Mouse (Mus musculus) stomach, postnatal 0 days (tissue): ENCODE measurements around the gene Mrpl33.

Source experiments
- CTCF ChIP-seq: IDR thresholded peaks from 2 replicates; pipeline ENCODE4 v1.5.1; 2016; ENCODE audit warnings: antibody characterized with exemption, low read depth, mild to moderate bottlenecking, moderate library complexity
- EP300 ChIP-seq: optimal IDR thresholded peaks from 2 replicates; pipeline ENCODE3; 2016; ENCODE audit warnings: antibody characterized with exemption

DNA sequence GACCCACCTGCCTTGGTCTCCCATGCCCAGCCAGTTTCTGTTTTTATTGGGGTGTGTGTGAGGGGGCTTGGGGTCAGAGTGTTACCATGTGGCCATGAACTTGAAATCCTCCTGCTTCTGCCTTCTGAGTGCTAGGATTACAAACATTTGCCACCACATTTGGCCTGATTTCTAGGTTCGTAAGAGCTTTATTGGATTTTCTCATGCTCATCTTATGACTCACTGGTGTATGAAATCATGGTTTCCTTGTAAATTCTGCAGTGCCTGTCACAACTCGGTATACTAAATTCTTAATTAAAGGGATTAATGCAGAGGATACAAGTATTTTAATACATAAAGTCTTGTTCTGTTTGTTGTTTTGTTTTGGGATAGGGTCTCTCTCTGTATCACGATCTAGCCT lies 23.6 kb downstream of the Mrpl33 start:
- no peak for TF ChIP-seq CTCF
- no peak for TF ChIP-seq EP300
